Mouse (Mus musculus) spleen, adult 2 months (tissue): ENCODE measurements around the gene Ucp2.

Experiments
- CTCF ChIP-seq: fragments of 200-500 bp; IDR thresholded peaks from 2 replicates; pipeline ENCODE4 v1.5.1; 2011; ENCODE audit warnings: mild to moderate bottlenecking, inconsistent platforms; ENCODE audit not compliant: insufficient read depth, insufficient read length, insufficient replicate concordance; ENCODE audit errors: extremely low read depth
- POLR2A ChIP-seq: fragments of 200-500 bp; IDR thresholded peaks from 2 replicates; pipeline ENCODE4 v1.6.1; 2011; ENCODE audit warnings: low read depth, low read length, inconsistent platforms

DNA sequence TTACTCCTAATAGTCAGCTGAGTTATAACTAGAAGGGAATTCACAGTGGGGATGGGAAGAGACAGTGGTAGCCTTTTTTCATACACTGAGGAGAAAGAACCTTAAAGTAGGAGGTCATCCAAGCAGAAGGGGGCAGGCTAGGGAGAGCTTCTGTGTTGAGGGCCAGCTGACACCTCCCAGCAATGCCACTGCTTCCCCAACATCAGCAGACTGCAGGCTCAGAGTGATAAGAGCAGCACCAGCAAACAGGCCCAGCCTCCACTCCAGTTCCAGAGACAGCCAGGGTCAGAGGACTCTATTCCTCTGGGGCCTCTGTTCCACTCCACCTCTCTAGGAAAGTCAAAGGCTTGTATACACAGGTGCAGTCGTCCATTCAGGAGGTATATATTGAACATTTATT lies 35.0 kb upstream of the Ucp2 start:
- TF ChIP-seq POLR2A (no peak), CTCF (no peak)
